Mouse (Mus musculus) c-Kit-positive CD71-positive TER-119-negative erythroid progenitor cells, embryonic 14.5 days (primary cell): ENCODE measurements around the gene Baiap2l2.

Source experiments
- DNase-seq: peaks from one replicate; pipeline ENCODE4 v3.0.0-alpha.2; 2013; ENCODE audit warnings: low read depth

Gene Baiap2l2

DNA sequence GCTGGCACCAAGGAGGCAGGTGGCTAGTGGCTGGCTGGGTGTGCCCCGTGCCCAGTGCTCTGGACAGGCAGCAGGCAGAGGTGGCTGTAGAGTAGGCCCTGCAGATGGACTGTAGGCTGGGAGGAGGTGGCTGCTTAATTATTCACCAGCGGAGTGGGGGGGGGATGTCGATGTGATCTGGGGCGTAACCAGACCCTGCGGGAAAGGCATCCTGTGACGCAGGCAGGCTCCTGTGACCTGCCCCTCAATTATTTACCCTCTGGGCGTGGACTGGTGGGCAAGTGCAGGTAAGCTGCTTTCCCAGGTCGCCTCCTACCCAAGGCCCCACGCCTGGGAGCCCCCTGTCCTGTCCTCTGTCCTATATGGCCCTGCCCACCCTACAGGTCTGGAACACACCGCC, at the start of gene Baiap2l2:
Gene Baiap2l2, minus strand, starts transcription at position 139 of the 400 bp plus-strand sequence.
- DNase-seq: no peak

DNA sequence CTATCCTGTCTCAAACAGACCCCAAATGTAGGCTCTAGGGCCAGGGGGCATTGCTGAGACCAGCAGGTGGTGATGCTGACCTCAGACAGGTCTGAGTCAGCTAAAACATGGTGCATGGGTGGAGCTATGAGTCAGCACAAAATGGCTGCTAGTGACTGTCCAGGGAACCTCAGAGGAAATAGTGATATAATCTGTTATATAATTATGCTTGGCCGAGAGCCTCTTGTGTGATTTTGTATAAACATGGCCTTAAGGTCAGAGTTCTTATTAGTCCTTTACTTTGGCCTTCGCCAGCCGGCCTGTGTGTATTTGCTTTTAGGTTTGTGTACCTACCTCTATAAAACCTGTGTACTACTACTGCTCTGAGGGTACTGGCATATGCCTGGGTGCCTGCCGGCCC, 48.1 kb upstream of the Baiap2l2 start:
- DNase-seq: no peak

DNA sequence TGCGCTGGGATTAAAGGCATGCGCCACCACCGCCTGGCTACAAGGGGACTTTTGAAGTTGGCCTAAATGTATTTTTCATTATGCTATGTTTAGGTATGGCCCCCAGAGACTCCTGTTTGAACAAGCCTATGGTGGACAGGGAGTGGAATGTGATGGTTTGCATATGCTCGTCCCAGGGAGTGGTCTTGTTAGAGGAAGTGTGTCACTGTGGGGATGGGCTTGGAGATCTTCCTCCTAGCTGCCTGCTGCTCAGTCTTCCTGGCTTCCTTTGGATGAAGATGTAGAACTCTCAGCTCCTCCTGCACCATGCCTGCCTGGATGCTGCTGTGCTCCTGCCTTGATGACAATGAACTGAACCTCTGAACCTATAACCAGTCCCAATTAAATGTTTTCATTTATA, 45.2 kb upstream of the Baiap2l2 start:
- DNase-seq: no peak

DNA sequence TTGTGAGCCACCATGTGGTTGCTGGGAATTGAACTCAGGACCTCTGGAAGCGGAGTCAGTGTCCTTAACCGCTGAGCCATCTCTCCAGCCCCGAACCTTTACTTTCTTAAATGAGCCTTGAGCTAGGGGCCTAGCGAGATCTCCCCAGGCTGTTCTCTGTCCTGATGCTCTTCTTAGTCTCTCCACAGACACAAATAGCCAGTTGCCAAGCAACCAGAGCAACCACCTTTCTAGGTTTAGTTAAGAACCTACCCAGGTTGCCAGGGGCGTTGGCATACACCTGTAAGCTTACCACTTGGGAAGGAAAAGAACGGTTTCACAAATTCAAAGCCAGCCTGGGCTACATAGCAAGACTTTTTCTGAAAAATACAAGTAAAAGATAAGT, 44.6 kb upstream of the Baiap2l2 start:
- no peak for DNase-seq

DNA sequence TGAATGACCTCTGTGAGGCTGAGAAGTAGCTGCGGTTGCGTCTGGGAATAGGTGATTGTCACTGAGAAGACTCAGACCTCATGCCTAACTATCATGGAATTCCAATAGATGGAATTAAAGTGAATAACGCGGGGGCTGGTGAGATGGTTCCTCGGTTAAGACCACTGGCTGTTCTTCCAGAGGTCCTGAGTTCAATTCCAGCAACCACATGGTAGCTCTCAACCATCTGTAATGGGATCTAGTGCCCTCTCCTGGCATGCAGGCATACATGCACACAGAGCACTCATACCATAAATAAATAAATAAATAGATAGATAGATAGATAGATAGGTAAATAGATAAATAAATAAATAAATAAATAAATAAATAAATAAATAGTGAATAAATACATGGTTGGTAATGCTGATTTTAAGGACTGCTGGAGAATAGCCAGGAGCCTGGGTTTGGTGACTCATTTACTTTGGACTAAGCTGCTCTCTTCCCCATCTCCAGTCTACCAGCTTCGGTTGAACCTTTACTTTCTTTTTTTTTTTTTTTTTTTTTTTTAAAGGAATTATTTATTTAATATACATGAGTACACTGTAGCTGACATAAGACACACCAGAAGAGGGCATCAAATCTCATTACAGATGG, 44.1 kb upstream of the Baiap2l2 start:
- DNase-seq: no peak

DNA sequence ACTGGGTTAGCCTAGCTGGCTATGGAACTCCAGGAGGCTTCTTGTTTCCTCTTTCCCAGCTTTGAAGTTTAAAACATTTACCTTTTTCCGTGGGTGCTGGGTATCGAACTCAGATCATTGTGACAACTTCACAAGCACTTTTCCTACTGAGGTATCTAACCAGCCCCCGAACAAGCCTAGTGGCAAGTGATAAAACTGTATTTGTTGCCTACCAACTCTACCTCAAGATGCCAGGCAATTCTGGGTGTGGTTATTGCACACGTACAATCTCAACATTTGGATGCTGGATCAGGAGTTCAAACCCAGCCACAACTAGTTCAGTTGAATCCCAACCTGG, 43.6 kb upstream of the Baiap2l2 start:
- DNase-seq: peak; percentile 33

DNA sequence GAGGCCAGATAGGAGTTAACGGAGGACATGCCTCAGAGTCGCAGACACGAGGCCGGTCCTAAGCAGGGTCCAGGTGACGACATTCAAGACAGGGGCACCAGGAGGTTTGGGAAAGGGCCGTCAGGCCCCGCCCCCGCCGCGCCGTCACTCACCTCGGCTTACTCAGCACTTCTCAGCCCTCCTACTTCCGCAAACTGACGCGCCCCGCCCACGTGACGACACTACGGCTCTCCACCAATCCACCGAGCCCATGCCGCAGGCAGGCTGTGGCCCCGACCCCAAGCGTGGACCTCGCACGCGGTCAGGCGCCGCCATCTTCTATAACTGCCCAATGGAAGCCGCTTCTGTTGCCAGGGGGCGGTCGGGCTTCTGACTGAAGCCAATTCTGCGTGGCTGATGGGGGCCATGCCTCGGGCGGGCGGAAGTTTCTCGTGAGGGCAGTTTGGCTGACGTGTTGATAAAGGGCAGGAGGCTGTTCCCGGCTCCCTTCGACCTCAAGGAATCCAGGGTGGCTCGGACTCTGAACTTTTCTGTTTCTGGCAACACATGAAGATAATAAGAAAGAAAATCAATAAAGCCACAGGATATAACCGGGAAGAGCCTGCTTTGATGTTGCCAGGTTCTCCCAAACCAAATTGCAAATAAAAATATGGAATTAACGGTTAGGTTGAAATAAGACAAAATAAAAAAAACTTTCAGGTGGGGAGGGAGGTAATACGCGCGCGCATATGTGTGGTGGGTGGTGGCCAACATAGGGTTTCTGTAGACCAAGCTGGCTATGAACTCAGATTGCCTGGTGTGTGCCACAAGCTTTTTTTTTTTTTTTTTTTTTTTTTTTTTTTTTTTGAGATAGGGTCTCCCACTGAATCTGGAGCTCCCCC, 43.0 kb upstream of the Baiap2l2 start, which contains the start of gene Pla2g6:
Gene Pla2g6, minus strand, starts transcription at position 333 of the 881 bp plus-strand sequence.
- peak; percentile 98 for DNase-seq

DNA sequence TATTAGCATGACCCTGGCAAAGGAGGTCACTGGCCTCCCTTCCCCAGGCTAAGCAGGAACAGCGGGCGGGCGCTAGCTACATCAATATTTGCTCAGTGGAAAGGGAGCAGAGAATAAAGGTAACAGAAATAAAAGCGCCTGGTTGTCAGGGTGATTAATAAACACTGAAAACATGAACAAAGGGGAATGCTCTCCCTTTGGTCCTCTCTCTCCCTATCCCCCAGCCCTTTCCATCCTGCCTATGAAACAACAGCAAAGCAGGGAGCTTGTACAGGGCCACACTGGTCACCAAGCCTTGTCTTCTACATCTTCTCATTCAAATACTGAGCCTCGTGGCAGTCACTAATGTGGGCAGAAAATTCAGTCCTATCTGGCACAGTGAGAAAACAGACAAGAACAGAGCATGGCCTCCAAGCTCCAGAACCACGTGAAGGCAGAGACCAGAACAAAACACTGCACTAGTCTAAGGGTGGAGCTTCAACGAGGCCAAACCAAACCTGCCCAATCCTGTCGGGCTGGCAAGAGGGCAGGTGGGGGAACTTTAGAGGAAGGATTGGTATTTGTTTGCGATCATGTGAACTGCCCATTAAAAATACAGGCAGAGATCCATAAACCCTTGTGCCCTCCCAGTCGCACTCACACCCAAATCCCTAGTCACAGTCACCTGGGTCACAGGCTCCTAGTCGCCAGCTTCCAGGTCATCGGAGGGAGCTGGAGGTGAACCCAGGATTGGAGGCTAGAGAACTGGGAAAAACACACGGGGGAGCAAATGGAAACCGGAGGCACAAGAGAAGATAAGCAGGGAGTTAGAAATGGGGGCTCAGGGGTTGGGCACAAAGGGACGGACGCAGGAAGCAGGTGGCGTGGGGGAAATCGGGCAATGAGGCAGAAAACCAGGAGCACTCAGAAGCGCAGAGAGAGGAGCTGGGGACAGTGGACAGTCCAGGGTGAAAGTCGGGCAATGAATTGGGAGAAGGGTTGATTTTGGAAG, 41.9 kb upstream of the Baiap2l2 start:
- peak; percentile 59 for DNase-seq

DNA sequence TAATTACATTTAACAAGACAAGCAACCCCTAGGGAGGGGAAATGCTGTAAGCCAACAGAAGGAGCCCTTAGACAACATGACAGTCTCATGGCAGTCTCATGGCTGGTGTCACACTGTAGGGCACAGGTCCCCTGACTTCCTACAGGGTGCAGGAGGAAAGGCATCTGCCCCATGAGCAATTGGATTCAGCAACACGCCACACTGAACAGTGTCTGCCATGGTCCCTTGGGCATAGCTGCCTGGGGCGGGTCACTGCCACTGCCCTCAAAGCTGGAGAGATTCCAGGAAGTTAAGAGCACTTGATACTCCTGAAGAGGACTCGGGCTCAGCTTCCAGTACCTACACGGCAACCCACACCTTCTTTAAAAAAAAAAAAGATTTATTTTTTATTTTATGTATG, 40.9 kb upstream of the Baiap2l2 start:
- no peak for DNase-seq

DNA sequence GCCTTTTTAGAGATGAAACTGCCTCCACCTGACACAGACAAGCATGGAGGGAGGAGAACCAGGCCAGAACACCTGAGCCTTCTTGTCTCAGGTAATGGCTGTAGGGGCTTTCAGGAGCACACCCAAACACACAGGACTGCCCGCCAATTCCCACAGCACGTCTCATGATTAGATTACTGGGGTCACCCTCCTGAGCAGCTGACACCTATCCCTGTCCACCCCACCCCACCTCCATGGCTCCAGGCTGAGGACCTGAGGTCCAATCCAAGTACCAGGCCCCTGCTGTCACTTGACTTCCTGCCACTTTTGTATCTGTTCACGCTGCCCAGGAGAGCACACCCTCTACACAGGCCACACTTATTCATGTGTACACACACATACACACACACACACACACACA, 40.4 kb upstream of the Baiap2l2 start:
- no peak for DNase-seq

DNA sequence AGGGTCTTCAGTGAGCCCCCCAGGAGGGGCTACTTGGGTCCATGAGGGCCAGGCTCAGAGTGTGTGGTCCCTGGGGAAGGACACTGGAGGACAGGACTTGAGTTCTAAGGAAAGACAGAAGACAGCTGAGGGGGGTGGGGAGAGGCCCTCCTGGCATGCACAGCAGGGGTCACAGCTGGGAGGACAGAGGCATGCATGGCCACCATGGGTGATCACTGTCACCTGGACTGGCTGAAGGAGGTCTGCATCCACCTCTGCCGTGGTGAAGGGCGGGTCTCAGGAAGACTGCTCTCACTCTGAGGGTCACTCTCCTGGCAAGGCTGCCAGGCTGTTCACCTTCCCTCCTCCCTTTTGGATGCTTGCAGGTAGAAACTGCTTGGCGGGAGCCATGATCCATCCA, 39.0 kb upstream of the Baiap2l2 start:
- DNase-seq: no peak

DNA sequence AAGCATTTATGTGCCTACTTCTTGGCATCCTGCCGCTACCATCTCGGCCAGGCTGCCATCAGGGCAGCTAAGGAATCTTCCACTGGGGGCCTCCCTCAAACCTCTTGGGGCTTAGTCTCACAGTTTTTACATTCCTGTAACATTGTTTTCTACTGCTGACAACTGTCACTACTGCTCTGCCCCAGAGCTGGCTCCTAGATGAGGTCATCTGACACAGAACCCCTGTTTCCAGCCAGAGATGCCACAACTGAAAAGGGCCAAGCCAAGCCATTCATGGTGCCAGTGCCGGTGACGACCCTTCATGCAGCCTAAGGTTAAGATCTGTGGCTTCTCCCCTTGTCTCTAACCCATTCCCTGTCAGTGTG, 38.4 kb upstream of the Baiap2l2 start:
- DNase-seq: no peak

DNA sequence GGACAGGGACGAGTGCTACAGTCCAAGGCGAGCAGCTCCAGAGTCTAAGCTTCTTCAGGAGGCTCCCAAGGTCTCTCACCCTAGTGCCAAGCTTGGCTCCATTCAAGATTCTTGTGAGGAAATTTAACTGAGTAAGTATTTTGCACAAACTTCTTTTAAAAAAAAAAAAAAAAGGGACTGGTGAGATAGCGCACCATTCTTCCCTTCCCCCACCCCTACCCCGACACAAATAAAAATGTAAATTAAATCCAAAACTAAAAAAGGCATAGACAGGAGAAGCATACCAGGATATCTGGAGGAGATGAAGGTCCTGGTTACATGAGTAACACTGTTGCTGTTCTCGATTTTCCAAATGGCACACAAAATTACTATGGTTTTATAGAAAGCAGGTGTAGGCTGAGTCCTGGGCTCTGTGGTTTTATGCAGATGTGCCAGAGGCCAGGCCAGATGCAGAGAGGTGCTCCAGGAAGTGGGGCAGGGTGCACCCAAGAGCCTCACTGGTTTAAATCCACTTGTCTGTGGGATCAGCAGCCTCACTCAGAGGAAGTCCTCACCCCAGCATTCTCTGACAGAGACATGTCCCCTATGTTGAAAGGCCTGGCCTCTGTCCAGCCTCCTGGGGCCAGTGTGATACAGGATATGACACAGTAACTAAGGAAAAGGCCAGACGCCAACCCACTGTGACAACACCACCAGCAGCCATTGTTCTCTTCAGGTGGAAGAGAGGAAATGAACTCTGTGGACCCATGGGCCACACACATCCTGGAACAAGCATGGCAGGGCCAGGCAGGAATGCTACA, 37.9 kb upstream of the Baiap2l2 start:
- DNase-seq: no peak

DNA sequence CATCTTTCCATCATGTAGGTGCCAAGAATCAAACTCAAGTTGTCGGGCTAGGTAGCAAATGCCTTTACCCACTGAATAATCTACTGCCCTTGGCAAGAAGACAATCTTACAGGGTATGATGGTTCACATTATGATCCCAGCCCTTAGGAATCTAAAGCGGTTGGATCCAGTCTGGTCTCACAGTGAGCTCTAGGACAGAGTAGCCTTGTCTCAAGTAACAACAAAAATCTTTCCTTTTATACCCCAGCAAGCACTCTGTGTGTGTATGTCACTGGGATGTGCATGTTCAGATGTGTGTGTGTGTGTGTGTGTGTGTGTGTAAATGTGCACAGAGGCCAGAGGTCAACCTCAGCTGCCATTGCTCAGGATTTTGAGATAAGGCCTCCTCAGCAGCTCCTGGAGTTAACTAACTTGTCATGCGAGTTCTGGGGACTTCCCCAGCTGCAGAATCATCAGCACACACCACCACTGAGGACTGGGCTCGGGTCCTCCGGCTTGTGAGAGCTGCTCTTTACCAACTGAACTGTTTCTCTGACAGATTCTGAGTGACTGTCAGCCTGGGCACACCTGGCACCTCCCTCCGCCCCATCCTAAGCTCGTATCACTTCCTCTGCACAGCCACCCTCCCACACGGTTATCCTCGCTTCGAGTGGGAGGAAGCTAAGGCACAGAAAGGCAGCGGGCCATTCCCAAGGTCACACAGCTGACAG, 37.1 kb upstream of the Baiap2l2 start:
- peak; percentile 27 for DNase-seq

DNA sequence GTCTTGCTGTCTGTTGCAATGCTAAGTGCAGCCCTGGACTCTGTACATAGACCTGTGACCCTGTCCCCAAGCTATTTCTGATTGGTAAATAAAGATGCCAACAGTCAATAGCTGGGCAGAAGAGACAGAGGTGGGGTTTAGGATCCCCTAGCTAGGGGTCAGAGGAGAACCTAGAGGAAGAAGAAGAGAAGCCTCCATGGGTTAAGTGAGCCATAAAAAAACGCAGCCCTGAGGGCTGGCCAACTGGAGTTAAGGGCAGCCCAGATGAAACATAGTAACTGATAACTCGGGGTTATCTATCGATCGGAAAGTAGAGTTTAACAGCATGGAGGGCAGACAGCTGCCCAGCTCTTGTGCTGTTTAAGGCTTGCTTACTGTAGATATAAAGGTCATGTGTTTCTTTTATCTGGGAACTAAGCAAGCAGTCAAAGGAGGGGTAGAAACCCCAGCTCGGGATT, 36.4 kb upstream of the Baiap2l2 start:
- peak; percentile 33 for DNase-seq

DNA sequence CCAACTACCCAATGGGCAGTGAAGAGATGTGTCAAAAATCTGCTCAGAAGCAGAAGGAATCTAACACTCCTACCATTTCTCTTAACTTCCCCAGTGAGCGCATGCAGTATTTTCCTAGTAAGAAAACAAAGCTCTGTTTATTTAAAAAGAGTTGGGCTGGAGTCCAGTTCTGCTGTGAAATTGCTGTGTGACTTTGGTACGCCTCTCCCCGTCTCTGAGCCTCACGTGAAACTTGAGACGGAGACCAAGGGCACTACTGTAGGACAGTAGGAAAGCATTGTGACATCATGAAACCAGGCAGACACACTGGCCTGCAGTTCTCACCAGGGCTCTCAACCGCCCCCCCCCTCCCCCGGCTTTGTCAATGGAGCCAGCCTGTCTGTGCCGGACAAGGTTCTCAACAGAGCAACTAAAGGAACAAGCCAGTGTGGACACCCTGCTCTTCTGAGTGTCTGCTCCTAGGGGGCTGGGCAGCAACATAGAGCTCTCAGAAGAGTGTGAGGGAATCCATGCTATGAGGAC, 28.6 kb upstream of the Baiap2l2 start:
- DNase-seq: no peak

DNA sequence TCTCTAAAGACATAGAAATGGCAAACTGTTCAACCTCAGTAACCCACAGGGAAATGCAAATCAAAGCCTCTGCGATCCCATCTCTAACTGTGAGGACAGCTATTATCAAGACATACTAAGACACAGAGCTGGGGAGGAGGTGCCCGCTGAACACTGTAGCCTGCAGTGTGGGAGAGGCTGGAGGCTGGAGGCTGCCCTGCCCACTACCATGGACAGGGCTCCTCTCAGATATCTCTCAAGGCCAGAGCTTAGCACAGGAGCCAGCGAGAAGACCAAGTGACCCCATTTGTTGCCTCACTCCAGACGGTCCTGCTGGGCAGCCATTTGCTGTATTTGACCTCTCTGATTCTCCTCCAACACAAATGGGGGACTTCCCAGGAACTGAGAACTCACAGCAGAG, 22.5 kb upstream of the Baiap2l2 start:
- no peak for DNase-seq

DNA sequence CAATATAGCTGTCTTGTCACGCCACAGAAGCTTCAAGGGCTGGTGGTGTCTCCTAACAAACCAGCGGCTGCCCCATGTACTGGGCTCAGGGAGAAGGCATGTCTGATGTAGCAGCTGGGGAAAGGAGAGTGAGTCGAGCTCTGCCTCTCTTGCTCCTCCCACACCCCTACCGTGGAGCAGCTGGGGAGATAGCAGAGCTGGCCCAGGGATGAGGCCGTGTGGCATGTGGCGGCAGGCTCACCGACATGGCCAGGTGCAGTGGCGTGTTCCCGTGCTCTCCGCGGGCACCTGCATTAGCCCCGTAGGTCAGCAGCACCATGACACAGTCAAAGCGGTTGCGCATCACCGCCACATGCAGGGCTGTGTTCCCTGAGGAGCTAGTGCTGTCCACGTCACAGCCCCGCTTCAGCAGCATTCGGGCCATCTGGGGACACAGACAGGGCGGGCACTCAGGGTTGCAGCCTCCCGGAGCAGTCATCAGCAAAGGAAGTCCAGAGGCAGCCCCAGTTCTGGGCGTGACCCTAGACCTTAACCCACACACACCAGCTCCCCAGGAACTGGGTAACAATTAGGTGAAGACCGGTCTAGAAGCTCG, 20.8 kb upstream of the Baiap2l2 start:
- no peak for DNase-seq

DNA sequence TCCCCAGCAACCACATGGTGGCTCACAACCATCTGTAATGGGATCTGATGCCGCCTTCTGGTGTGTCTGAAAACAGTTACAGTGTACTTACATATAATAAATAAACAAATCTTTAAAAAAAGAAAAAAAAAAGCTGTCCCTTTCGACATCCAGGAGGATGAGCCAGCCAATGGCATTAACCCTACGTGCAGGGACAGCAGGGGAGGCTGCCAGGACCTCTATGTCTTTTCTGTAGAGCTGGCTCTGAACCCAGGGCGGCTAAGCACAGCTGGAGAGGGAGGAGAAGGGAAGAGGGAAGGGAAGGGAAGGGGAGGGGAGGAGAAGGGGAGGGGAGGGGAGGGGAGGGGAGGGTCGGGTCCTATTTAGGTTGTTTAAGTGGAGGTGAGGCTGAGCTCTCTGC, 19.5 kb upstream of the Baiap2l2 start:
- DNase-seq: no peak

DNA sequence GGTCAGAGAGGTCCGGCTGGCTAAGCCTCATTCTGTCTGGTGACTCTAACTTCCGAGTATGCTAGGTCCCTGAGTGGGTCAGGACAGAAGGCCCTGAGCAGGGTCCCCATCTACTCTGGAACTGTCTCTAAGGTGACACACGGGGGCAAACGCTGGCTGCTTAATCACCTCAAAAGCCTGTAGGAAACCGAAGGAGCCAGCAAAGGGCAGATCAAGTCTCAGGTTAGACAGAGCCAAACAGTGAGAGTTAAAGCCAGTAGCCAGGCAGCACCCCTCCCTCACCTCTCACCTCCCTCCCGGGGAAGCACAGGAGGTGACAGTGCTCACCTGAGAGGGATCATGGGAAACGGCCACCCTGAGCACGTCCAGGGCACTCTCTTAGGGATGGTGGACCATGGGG, 18.4 kb upstream of the Baiap2l2 start:
- DNase-seq: no peak
